Mouse (Mus musculus): ENCODE measurements around the gene Tardbp.

The Tardbp gene

GRCm38 (mm10) chr4:148602357-148603120, 24.3 kb downstream of the Tardbp start, which contains the start of gene Masp2:
Masp2 (plus strand) TSS chr4:148602554.
- no peak for DNase-seq (ENCODE audit: low spot score in 2 of 2)

- DNase-seq (ENCODE audit: low spot score in 2 of 2), result no peak
Observed at GRCm38 (mm10) chr4:148601871-148602270, 24.9 kb downstream of the Tardbp start.

- no peak for DNase-seq (ENCODE audit: low spot score in 2 of 2)
Observed at GRCm38 (mm10) chr4:148600316-148600715, 26.5 kb downstream of the Tardbp start.

GRCm38 (mm10) chr4:148598826-148599225, 28.0 kb downstream of the Tardbp start:
- DNase-seq (ENCODE audit: low spot score in 2 of 2), result no peak

GRCm38 (mm10) chr4:148596731-148597130, 30.1 kb downstream of the Tardbp start:
- DNase-seq (ENCODE audit: low spot score in 2 of 2), result no peak

- no peak for DNase-seq (ENCODE audit: low spot score in 2 of 2)
Observed at GRCm38 (mm10) chr4:148595916-148596315, 30.9 kb downstream of the Tardbp start.

GRCm38 (mm10) chr4:148593996-148594395, 32.8 kb downstream of the Tardbp start:
- no peak for DNase-seq (ENCODE audit: low spot score in 2 of 2)

- DNase-seq (ENCODE audit: low spot score in 2 of 2), result peak in 1 of 2 experiments; percentile 31
Observed at GRCm38 (mm10) chr4:148591637-148592380, 35.0 kb downstream of the Tardbp start.

GRCm38 (mm10) chr4:148591171-148591630, 35.6 kb downstream of the Tardbp start, which contains the start of gene Srm:
Srm (plus strand) TSS chr4:148591503.
- peak; percentile 97 to 98 for DNase-seq (ENCODE audit: low spot score in 2 of 2)

GRCm38 (mm10) chr4:148590421-148591170, 36.2 kb downstream of the Tardbp start:
- DNase-seq (ENCODE audit: low spot score in 2 of 2), result no peak

- no peak for DNase-seq (ENCODE audit: low spot score in 2 of 2)
Observed at GRCm38 (mm10) chr4:148589565-148589964, 37.3 kb downstream of the Tardbp start.

GRCm38 (mm10) chr4:148588793-148589192, 38.0 kb downstream of the Tardbp start:
- no peak for DNase-seq (ENCODE audit: low spot score in 2 of 2)

GRCm38 (mm10) chr4:148586648-148587047, 40.2 kb downstream of the Tardbp start:
- no peak for DNase-seq (ENCODE audit: low spot score in 2 of 2)

GRCm38 (mm10) chr4:148583257-148583656, 43.6 kb downstream of the Tardbp start:
- DNase-seq (ENCODE audit: low spot score in 2 of 2), result no peak

- DNase-seq (ENCODE audit: low spot score in 2 of 2), result no peak
Observed at GRCm38 (mm10) chr4:148581422-148581821, 45.4 kb downstream of the Tardbp start.

GRCm38 (mm10) chr4:148580765-148581164, 46.1 kb downstream of the Tardbp start:
- DNase-seq (ENCODE audit: low spot score in 2 of 2), result no peak

- DNase-seq (ENCODE audit: low spot score in 2 of 2), result no peak
Observed at GRCm38 (mm10) chr4:148573222-148573621, 53.6 kb downstream of the Tardbp start.

GRCm38 (mm10) chr4:148570693-148571295, 56.0 kb downstream of the Tardbp start:
- no peak for DNase-seq (ENCODE audit: low spot score in 2 of 2)

- DNase-seq (ENCODE audit: low spot score in 2 of 2), result no peak
Observed at GRCm38 (mm10) chr4:148570138-148570537, 56.7 kb downstream of the Tardbp start.

- DNase-seq (ENCODE audit: low spot score in 2 of 2), result no peak
Observed at GRCm38 (mm10) chr4:148563595-148563994, 63.2 kb downstream of the Tardbp start.

GRCm38 (mm10) chr4:148562676-148563075, 64.1 kb downstream of the Tardbp start:
- no peak for DNase-seq (ENCODE audit: low spot score in 2 of 2)

Data from right cerebral cortex, adult 2 months (tissue).